Mouse (Mus musculus) adrenal gland, postnatal 10 days (tissue): ENCODE measurements around the gene Zbtb48. TPM values are rescaled to one million over a fixed set of nuclear protein-coding genes. Genes with fewer than 3 reads are reported as not detected.

ENCODE experiments used
- DNase-seq: peaks from one replicate; pipeline ENCODE4 v3.0.0; 2021; ENCODE audit warnings: mixed read lengths
- total RNA-seq, 2 experiments: library from RNA; stranded (reverse); gene quantifications; 2 replicates each; pipeline ENCODE4 v1.2.3; 2021

Gene Zbtb48
- total RNA-seq, 2 experiments from 2014 or later: 7.2 to 9.6 TPM

DNA sequence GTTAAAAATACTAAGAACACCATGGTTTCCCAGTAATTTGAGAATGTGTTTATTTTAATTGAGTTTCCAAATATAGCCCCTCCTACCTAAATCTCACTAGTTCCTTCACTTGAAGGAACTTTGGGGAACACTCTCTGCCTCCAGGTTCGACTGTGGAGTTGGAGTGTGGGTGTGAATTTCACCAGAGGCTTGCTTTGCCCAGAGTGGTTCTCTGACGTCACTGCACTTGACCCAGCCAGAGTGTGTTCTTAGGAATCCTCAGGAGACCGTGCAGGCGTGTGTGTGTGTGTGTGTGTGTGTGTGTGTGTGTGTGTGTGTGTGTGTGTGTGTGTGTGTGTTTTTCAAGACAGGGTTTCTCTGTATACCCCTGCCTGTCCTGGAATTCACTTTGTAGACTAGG lies 26.6 kb downstream of the Zbtb48 start:
- peak; percentile 32 for DNase-seq

DNA sequence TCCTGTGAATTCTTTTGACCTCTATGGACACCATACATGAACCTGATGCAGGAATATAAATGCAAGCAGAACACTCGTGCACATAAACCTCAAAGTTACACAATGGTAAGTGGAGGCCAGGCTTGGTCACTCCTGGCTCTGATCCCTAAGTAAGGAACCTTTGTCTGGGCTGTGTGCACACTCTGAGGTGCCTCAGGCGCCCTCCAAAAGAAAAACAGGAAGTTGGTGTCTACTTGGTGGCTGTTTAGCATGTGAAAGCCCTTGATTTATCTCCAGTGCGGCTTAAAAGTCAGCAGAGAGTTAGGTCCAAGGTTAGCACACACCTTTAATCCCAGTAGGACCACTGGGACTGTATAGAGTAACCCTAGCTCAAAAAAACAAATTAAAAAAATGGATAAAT lies 28.0 kb downstream of the Zbtb48 start:
- no peak for DNase-seq

DNA sequence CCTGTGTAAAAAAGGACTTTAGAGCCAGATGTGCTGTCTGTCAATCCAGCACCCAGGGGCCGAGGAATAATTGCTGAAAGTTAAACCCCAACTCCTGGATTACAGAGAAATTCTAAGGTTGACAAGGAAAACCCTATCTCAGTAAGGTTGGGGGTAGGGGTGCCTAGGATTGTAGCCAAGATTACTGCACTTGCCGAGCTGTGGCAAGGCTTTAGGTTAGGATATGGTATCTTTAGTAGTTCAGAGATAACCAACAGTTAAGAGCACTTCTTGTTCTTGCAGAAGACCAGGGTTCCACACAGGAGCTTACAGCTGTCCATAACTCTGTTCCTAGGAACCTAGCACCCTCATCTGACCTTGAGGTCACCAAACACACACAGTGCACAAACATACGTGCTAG lies 29.8 kb downstream of the Zbtb48 start:
- no peak for DNase-seq

GRCm38 (mm10) chr4:151996951-151997222 lies 30.6 kb downstream of the Zbtb48 start:
- DNase-seq: no peak

GRCm38 (mm10) chr4:151996173-151996950 lies 31.1 kb downstream of the Zbtb48 start, which contains the start of gene Phf13:
Phf13 (minus strand) TSS chr4:151996258.
- peak; percentile 98 for DNase-seq

DNA sequence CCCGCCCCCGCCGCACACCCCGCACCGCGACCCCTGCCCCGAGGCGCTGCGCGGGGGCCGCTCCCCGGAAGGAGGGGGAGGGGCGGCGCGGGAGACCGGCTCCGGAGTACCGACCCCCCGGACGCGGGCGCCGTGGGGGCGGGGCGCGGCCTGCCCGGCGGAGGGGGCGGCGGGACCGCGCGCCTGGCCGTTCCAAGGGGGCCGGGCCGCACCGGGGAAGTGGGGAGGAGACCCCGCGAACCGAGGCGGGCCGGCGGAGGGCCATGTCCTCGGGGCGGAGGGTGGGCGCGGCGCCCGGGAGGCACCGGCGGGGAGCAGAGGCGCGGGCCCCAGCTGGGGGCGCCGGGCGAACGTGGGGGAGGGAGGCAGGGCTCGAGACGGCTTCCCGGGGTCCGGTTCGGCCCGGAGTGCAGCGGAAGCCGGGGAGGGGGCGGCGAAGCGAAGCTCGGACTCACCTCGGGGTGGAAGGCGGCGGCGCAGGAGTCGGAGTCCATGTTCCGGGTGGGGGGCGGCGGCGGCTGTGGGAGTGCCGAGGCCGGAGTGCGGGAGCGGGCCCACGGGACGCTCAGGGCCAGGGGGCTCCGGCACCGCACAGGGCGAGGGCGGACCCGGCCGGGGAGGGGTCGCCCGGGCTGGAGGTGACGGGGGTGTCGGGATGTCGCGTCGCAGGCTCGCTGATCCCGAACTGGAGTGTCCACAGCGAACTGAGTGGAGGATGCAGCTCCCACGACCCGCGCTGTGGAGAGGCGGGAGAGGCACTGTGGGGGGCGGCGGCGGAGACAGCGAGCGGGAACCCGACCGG lies 31.9 kb downstream of the Zbtb48 start:
- no peak for DNase-seq

DNA sequence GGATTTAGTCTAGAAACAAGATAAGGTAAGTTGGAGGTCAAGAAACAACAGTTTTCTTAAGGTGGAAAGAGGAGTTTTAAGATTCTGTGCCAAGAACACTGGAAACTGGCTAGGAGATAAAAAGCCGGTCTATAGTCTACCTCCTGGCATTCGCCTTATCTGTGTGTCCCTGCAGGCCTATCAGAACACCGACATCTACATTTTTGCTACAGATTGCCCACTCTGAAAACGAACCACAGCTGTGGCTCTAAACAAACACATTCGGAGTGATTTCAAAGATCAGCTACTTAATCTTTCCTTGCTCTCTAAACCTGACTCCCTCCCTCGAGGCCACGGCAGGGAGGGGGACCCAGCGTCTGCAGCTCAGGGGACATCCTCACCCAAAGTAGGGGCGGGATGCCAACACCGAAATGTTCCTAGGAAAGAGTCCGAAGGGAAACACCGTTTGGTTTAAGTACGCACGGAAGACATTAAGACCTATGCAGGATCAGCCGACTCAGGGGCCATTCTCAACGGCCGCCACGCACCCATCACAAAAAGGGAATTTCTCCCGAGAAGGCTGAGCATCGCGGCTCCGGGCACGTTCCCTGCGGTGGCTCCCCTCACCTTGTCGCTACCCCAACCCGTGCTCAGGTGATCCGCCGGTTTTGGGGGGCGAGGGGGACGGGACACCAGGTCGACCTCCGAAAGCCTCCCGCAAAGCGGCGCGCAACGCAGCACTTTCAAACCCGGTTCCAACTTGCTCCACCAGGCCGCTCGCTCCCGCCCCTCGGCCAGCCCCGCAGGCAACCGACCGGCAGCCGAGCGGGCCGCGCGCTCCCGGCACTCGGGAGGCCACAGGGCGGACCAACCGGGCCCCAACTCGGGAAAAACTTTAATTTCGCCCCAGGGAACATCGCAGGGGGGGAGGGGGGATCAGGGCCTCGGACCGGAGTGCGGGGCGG lies 33.0 kb downstream of the Zbtb48 start:
- DNase-seq: peak; percentile 61

GRCm38 (mm10) chr4:151993035-151993434 lies 34.4 kb downstream of the Zbtb48 start:
- no peak for DNase-seq

DNA sequence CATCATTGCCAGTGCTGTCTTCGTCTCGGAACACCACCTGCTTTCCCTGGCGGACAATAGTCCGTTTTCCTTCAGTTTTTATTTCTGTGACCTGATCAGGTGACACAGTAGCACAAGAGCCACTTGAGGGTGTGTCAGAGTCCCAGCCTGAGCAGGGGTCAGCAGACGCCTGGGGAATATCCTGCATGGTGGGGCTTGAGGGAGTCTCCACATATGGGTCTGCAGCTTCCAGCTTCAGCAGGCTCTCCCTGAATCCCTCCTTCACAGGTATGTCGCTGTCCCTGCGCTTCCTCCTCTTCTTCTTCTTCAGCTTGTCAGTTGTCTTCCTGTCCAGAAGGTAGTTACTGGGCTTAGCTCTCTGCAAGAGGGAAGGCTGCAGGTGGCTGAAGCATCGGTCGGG lies 35.4 kb downstream of the Zbtb48 start:
- DNase-seq: no peak

GRCm38 (mm10) chr4:151989110-151989488 lies 38.4 kb downstream of the Zbtb48 start:
- DNase-seq: no peak

DNA sequence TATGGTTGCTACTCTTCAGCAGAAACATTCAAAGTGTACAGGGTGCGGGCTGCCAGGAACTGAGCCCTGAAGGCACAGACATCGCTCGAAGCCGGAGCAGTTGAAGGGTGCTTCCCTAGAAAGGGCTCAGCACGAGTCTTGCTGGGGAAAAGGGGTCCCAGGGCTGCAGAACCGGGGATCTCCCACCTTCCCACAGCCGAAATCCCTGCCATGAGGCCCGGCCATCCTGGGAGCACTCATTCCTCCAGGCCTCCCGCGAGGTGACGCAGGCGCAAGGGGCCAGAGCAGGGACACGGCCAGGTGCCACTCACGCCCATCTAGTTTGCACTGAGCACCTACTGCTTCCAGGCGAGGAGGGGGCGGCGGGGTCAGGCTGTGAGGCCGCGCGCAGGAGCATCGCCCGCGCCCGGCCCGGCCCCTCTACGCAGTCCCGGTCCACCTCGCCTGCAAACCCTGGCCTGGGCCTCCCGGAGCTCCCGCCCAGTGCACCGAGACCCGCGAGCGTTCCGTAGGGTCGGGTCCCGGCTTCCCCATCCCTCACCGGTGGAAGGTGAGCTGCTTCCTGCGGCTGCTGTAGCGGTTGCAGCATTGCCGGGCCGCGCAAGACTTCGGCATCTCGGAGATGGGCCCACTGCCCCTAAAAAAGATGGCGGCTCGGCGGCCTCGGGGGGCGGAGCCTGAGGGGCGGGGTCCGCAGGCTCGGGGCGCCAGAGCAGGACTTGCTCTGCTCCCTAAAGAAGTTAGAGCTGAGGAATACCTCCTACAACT lies 38.9 kb downstream of the Zbtb48 start, which contains the start of gene Thap3:
Gene Thap3 (minus strand): TSS at position 656 of the 768 bp plus-strand sequence.
- DNase-seq: peak; percentile 91

DNA sequence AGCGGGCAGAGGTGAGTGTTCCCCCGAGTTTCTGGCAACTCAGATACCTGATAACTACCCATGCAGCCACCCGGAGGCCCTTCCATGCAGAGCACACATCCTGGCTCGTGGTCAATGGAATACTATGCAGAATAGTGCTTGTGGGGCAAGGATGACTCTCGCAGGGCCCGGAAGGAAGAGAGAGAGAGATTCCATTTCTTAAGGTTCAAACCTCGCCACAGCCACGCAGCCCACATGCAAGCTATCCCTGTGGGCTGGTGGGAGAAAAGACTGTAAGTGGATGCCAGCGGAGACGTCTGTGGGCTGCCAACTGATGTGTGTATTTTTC lies 39.5 kb downstream of the Zbtb48 start:
- no peak for DNase-seq

- DNase-seq: no peak
Observed at GRCm38 (mm10) chr4:151986650-151987049, 40.8 kb downstream of the Zbtb48 start.

- no peak for DNase-seq
Observed at GRCm38 (mm10) chr4:151985886-151986285, 41.6 kb downstream of the Zbtb48 start.

- DNase-seq: peak; percentile 37
Observed at GRCm38 (mm10) chr4:151983560-151983959, 43.9 kb downstream of the Zbtb48 start.

- no peak for DNase-seq
Observed at GRCm38 (mm10) chr4:151983043-151983442, 44.4 kb downstream of the Zbtb48 start.

DNA sequence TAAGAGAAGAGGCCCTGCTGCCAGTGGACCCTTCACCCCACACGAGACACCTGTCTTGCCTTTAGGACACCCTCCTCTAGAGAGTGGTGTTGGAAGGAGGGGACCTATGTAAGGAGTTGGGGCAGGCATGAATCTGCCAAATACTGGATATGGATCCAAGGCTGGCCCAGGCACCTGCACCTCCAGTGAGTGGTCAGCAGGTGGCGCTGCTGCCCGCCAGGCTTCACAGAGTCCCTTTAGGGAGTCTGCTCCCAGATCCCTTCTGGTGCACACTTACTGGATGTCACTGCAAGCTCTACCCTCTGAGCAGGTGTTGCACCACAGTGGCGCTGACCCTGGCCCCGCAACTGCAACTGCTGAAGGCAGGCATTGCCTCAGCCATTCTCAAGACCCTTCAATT lies 46.1 kb downstream of the Zbtb48 start:
- DNase-seq: peak; percentile 92

GRCm38 (mm10) chr4:151980699-151981098 lies 46.8 kb downstream of the Zbtb48 start:
- no peak for DNase-seq

GRCm38 (mm10) chr4:151977748-151978147 lies 49.7 kb downstream of the Zbtb48 start:
- DNase-seq: peak; percentile 92

DNA sequence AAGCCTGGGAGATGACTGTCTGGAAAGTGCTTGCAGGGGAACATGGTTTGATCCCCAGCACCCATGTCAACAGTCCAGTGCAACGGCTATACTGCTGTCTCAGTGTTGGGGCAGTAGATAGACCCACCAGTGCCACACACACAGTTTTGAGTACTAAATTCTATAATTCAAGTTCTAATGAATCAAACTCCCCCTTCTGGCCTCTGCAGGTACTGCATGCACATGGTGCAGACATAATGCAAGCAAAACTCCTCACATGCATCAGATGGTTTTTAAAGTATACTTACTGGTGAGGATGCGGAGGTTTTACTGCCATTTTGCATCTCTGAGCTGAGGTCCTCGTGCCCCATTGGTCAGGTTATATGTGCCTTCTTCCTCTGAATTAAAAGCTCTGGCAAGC lies 52.0 kb downstream of the Zbtb48 start:
- DNase-seq: peak; percentile 58

DNA sequence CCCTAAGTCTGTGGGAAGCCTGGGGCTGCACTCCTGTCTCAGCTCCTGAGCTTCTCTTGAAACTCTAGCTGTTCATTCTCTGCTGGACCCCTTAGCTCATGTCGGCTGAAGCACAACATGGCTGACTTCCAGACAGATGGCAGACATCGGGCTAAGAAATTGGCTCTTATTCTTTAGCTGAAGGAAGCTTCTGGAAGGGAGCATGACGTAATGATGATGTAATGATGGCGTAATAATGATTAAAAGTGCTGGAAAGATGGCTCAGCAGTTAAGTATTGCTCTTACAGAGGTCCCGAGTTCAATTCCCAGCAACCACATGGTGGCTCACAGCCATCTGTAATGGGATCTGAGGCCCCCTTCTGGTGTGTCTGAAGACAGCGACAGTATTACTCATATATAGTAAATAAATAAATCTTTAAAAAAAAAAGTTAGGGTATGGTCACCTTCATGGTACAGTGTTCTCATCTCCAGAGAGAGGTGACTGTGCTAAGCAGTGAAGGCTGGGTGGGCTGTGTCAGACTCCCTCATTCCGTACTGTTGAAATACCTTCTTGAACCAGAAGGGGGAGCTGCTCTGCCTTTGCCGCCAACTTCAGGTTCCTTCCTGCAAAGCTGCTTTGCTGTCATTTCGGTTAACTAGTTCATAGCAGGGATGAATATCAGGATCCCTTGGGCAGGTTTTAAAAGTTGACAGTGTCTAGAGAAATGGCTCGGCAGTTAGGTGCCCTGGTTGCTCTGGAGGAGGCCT lies 55.1 kb downstream of the Zbtb48 start:
- peak; percentile 35 for DNase-seq
